Mouse (Mus musculus) bone marrow, adult 2 months (tissue): Measurements from ENCODE around the gene Ccdc136.

Experiments used
- CTCF ChIP-seq: fragments of 200-500 bp; IDR thresholded peaks from 2 replicates; pipeline ENCODE4 v1.5.1; 2011; ENCODE audit warnings: low read length, control low read depth; ENCODE audit not compliant: control insufficient read depth, insufficient read depth
- POLR2A ChIP-seq: fragments of 200-500 bp; IDR thresholded peaks from 2 replicates; pipeline ENCODE4 v1.6.1; 2011; ENCODE audit warnings: low read depth, mild to moderate bottlenecking, control low read depth, low read length, borderline replicate concordance; ENCODE audit not compliant: control insufficient read depth

- TF ChIP-seq POLR2A (no peak), CTCF (no peak)
Measured at GRCm38 (mm10) chr6:29434911-29435691, 39.0 kb downstream of the Ccdc136 start.
